Mouse (Mus musculus): ENCODE measurements around the gene Acbd7.

The Acbd7 gene

DNA sequence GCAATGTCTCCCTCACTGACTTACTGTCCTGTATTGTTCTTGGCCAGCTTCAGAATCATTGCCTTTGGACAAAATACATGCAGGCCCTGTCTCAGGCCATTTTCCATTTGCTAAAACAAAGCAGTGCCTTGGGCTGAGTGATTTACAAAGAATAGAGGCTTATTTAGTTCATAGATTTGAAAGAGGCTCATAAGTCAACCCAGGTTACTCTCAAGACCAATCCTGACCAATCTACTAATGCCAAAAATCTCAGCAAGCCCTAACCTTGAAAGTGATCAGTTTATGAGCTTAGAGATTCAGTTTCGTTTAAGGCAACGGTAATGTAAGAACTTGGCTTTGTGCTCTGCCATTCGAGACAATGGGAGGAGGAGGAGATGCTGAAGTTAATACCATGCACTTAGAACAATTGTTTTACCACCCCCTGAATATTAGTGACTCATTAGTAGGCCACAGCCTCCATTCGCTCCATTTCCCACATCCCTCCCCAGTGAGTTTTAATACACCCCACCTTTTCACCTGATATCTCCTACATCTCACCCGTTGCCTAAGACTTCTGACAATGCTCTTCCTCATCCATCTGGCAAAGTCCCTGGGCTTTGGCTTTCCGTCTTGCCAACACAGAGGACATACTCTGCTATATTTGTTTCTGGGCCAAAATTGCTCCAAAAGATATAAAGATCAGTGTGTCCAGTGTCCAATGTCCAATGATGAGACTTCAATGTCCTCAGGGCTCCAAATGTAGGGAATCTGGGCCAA is 51.3 kb downstream of the Acbd7 start:
- no peak for DNase-seq (ENCODE audit: low spot score)
